Mouse (Mus musculus) CH12.LX (cell line): Measurements from ENCODE around the gene Tns2.

Experiments
- CHD1 ChIP-seq: IDR thresholded peaks from 2 replicates; pipeline ENCODE4 v1.6.1; 2012; ENCODE audit warnings: low read depth, low read length, improper control_type of control experiment, inconsistent platforms
- CTCF ChIP-seq, 2 experiments: IDR thresholded peaks in 1 of 2; conservative IDR thresholded peaks in 1 of 2; 2 replicates each; pipeline ENCODE4 v1.5.1; 2011 to 2012; ENCODE audit warnings: low read depth in 2 of 2, low read length in 2 of 2, improper control_type of control experiment in 1 of 2, inconsistent platforms in 1 of 2, mild to moderate bottlenecking in 1 of 2, moderate library complexity in 1 of 2
- EP300 ChIP-seq: IDR thresholded peaks from 2 replicates; pipeline ENCODE4 v1.6.1; 2011; ENCODE audit warnings: low read length, improper control_type of control experiment
- KAT2A ChIP-seq: IDR thresholded peaks from 2 replicates; pipeline ENCODE4 v1.6.1; 2012; ENCODE audit warnings: low read length, improper control_type of control experiment, inconsistent platforms; ENCODE audit not compliant: insufficient replicate concordance
- NRF1 ChIP-seq: IDR thresholded peaks from 2 replicates; pipeline ENCODE4 v1.6.1; 2014; ENCODE audit warnings: low read depth, mild to moderate bottlenecking, inconsistent platforms, low read length, improper control_type of control experiment, moderate library complexity
- SIN3A ChIP-seq: IDR thresholded peaks from 2 replicates; pipeline ENCODE4 v1.6.1; 2012; ENCODE audit warnings: low read length, improper control_type of control experiment, inconsistent platforms
- ZMIZ1 ChIP-seq: IDR thresholded peaks from 2 replicates; pipeline ENCODE4 v1.6.1; 2012; ENCODE audit warnings: low read depth, mild to moderate bottlenecking, inconsistent platforms, low read length, improper control_type of control experiment

GRCm38 (mm10) chr15:102097147-102097915 is 2.9 kb upstream of the Tns2 start:
- no peak for TF ChIP-seq CTCF (conservative IDR thresholded peaks at IDR 0.05 in 1 of 2, IDR thresholded peaks at IDR 0.05 in 1 of 2; ENCODE audit: low read depth in 2 of 2, low read length in 2 of 2)
- TF ChIP-seq CHD1: no peak
- TF ChIP-seq NRF1: no peak
- no peak for TF ChIP-seq EP300
- no peak for TF ChIP-seq SIN3A
- TF ChIP-seq ZMIZ1: no peak
- TF ChIP-seq KAT2A: no peak
